Mouse (Mus musculus): ENCODE data around the gene Tiam1.

The Tiam1 gene

DNA sequence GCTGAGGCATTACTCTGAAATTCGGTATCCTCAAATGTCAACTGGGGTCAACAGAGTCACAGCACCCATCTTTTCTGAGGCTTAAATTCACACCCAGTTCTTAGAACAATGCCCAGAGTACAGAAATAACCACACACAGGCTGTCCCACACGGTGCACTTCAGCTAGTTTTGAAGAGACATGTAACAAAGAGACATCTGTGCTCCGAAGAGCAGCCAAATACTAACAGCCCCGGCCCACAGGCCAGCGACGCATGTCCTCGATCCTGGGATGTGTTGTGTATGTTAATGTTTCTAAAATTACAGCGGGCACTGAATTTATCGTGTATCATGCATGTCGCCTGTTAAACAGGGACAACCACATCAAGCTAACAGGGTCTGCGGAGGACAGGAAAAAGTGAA lies 73.5 kb downstream of the Tiam1 start:
- no peak for DNase-seq (ENCODE audit: extremely low read depth, insufficient read length, low spot score)

DNA sequence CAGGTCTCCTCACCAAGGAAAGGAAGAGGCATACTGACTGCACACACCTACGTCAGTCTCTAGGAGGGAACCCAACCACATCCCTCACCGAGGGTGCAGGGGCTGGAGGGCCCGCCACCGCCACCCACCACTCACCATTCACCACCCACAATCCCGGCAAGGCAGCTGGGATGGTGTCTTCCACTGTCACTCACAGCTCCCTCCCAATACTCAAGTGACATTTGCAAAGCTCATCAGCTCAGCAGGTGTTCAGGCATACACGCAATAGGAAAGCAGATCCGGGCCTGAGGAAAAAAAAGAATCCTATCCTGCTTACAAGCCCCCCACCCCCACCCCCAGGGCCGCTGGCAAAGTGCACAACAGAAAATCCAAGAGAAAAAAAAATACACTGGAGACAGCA lies 74.4 kb downstream of the Tiam1 start:
- DNase-seq (ENCODE audit: extremely low read depth, insufficient read length, low spot score): no peak

DNA sequence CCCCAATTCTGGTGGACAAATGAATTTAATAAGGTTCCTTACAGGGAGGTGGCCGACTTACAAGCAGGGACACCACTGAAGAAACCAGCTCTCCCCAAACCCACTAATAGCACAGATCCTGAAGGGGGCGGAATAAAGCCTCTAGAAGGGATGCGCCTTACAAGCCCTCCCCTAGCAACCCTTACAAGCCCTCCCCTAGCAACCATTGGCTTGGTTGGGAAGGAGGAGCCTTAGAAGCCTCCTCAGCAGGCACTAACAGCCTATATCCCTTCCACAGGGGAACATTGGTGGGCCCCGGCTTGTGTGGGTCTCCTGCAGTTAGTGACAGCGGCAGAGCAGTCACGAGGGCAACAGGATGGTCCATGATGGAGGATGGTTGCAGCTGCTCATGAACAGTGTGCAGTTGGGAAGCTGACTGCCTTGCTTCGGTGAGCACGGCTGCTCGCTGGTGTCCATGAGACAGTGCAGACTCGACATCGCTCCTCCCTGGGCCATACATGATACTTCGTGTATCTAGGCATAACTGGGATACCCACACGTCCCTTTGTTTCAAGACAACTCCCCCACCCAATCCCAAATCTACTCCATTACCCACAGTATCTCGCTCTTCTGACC lies 90.6 kb downstream of the Tiam1 start:
- no peak for DNase-seq (ENCODE audit: extremely low read depth, insufficient read length, low spot score)

DNA sequence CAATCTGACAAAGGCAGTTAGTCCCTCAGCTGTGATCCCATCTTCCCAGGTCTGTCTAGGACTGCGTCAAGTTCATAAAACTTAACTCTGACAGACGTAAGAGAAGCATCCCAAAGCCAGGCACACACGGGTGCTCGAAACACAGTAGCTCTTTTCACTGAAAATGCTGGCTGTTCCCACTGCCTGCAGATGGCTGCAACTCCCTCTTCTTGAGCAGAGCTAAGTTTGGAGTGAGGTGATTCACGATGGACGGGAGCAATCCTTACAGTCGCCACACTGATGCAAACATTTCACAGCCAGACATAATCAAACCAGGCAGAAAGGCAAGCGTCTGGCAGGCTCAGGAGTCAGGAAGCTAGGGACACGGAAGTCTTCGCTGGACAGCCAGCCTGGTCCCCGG lies 91.2 kb downstream of the Tiam1 start:
- DNase-seq (ENCODE audit: extremely low read depth, insufficient read length, low spot score): no peak

DNA sequence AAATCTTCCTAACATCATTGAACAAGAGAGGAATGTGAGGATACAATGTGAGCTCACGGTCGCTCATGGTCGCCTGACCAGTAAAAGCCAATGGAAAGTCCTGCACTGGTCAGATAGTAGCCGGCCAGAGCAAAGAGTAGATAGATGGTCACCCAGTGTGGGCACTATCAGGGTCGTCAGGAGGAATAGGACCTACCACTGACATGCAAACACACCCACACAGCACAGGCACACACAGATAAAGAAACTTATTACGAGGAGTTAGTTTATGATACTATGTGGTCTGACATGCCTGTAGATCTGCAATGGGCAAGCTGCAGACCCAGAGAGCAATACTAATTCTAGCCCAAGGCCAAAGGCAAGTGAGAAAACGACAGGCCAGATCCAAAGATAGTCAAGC lies 92.5 kb downstream of the Tiam1 start:
- no peak for DNase-seq (ENCODE audit: extremely low read depth, insufficient read length, low spot score)

DNA sequence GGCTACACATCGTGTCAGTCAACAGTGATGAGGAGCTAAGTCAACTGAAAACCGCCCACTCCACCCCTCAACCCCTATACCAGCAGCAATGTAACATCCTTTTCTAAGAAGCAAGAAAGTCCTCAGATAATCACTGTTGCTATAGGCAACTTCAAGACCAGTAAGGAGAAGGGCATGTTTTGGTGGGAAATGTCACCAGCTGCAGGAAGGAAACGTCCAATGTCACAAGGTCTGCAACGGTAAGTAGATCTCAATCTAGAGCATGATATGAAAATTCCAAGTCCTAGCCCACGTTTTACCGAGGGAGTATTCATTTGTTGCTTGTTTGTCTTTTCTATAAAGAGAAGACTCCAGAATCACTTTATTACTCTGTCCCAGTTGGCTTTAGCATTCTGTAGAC lies 95.7 kb downstream of the Tiam1 start:
- no peak for DNase-seq (ENCODE audit: extremely low read depth, insufficient read length, low spot score)

DNA sequence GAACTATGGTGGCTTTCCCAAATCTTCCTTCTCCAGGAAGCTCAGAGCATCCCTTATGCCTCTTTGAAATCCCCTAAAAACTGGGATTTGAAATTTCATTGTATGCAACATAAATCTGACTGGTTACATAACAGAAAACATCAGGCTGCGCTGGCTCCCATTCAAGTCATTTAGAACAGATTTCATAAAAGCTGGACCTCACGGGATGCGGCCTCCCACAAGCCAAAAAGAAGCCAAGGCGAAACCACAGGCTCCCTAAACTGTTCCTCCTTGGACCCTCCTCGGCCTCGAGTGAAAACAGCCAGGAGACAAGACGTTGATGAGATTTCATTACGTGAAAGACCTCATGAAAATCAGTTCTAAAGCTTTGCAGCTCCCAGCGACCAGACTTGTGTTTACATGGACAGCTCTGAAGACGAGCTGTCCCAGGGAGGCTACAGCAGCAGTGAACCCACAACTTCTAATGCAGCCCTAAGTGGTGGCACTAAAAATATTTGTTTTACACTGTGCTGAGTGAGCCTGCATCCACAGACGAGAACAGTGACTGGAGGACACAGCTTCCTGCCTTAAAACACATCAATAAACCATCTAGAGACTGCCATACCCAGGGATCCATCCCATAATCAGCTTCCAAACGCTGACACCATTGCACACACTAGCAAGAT lies 96.9 kb downstream of the Tiam1 start:
- DNase-seq (ENCODE audit: extremely low read depth, insufficient read length, low spot score): no peak

DNA sequence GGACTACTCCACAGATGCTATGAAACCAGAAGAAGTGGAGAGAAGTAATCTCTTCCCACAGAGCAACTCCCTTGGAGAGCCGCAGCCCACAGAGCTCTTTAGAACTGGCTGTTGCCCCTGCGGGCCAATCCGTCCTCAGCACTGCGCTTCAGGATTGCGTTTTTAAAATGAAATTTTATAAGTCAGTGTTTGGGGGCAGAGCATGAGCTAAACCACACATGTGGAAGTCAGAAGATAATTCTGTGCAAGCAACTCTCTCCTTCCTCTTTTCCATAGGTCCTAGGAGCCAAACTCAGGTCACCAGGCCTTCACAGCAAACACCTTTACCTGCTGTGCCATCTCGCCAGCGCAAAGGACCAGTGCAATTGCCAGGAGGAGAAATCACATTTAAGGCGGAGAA lies 98.0 kb downstream of the Tiam1 start:
- no peak for DNase-seq (ENCODE audit: extremely low read depth, insufficient read length, low spot score)

DNA sequence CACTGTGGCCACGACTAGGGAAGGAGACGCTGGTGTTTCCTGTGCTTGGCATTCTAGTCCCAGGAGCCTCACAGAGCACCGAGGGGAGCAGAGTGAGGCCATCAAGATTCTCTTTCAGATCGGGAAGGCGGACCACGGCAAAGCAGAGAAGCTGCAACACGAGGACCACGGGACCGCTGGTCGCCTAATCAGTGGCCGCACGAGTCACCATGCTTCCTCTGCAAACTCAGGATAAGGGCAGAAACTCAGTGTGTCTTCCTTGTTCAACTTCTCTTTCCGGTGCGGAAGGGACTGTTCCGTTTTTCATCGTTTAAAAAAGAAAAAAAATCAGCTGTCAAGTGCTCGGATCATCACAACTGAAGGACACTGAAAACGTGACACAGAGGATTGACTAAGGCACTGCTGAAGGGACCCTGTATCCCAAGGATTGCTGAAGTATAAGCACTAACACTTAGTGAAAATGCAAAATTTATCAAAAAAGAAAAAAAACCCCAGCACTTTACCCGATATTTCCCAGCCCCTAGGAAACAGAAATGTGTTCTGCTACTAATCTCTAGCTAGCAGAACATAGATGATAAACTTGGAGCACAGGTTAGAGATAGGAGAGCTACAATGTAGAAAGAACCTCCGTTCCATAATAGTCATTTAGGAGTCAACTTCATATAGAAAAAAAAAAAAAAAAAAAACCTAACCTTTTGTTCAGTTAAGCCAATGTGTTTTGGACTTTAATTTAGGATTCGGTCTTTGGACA lies 99.4 kb downstream of the Tiam1 start:
- no peak for DNase-seq (ENCODE audit: extremely low read depth, insufficient read length, low spot score)

DNA sequence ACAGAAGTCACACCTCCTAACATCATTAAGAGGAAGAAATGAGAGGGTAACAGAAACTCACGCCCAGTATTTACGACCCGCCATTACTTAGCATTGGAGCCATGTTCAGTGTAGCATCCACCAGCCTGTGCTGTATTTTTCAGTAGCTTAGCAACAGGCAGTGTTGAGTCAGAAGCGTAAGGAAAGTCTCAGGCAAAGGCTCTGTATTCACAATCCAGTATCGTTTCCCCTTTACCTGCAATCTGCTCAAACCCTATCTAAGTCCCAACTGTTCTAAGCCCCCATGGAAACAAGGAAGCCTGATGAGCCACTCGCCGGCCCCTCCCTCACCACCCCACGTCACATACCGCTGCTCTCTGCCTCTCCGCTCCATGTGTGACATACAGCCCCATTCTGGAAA lies 100.7 kb downstream of the Tiam1 start:
- DNase-seq (ENCODE audit: extremely low read depth, insufficient read length, low spot score): no peak

DNA sequence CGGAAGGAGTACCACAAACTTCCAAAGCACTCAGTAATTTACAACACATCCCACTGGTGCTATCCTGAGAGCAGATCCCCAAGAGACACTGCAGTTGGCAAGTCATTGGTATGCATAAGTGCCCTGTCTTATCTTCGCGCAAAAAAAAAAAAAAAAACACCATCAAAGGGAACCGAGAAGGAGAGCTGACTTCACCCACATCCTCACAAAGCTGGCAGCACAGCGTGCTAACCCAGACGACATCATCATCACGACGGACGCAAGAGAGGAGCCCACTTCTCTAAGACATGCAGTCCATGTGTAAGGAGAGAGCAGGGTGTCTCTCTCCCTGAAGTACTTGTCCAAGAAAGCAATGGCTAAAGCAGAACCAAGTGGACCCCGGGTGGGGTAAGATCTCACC lies 101.2 kb downstream of the Tiam1 start:
- DNase-seq (ENCODE audit: extremely low read depth, insufficient read length, low spot score): no peak

DNA sequence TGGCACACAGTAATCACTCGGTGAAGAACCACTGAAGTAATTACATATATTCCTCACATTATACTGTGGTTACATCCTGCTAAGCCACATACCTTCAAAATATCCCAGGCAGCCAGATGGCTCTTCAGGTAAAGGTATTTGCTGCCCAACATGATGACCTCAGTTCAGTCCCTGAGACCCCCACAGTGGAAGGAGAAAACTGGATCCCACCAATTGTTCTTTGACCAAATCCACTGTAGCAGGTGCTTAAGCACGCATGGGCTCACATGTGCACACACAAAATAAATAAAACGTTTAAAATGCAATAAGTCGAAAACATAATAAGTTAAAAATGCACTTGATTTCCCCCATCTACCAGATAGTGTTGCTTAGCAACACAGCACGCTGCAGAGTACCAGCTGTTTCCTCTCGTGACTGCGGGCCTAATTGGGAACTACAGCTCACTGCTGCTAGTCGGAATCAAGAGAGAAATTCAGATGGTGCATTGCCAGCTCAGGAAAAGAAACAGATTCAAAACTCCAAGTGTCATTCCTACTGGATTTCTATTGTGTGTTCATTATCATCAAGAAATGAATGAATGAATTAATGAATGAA lies 102.7 kb downstream of the Tiam1 start:
- no peak for DNase-seq (ENCODE audit: extremely low read depth, insufficient read length, low spot score)

DNA sequence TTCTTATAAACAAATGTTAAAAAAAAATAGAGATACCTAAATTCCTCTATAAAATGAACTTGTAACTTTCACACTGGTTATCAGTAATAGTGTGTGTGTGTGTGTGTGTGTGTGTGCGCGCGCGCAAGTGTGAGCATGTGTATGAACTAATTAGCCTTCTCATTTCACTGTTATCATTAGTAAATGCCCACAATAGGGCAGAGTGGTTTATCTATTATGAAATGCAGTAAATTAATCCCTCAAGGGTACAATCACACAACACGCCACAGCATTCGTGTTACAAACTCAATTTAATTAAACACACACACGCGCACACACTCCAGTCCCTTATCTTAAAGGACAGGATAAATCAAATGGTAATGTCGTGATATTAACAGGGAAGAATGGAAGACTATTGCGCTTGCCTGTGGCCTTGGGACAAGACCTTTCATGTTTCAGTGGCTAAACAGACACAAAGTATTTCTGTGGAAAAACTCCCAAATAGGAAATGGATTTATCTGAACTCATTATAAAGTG lies 107.9 kb downstream of the Tiam1 start:
- DNase-seq (ENCODE audit: extremely low read depth, insufficient read length, low spot score): no peak

DNA sequence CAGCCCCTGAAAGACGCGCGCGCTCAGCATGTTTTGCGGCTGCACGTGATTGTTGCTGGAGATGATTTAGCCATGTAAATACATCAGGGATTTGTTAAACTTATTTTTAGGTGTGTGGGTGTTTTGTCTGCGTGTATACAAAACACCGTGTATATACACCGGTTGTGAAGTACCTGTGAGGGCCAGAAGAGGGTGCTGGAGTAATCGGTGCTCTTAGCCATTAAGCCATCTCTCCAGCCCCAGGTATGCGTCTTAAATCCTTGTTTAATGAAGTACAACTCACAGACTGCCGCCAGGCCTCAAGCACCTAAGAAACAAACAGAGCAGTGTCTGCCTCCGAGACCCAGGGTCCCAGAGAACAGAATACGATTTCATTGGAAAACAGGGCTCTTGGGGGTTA lies 113.2 kb downstream of the Tiam1 start:
- DNase-seq (ENCODE audit: extremely low read depth, insufficient read length, low spot score): no peak

DNA sequence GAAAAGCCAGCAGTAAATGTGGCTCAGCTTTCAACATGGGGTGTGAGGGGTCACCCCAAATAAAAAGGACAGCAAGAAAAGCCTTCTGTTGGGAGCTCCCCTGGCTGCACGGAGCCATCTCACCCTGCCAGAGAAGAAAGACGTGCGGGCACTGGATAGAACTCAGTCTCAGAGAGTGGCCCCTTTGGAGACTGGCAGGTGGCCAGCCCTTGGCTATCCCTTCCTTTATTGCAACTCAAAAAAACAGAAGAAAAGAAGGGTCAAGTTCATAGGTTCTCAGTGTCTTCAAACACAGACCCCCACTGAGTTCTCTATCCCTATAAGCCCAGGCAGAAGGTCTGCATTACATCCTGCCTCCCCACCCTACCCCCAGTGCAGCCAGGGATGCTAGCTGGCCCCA lies 115.7 kb downstream of the Tiam1 start:
- DNase-seq (ENCODE audit: extremely low read depth, insufficient read length, low spot score): no peak

DNA sequence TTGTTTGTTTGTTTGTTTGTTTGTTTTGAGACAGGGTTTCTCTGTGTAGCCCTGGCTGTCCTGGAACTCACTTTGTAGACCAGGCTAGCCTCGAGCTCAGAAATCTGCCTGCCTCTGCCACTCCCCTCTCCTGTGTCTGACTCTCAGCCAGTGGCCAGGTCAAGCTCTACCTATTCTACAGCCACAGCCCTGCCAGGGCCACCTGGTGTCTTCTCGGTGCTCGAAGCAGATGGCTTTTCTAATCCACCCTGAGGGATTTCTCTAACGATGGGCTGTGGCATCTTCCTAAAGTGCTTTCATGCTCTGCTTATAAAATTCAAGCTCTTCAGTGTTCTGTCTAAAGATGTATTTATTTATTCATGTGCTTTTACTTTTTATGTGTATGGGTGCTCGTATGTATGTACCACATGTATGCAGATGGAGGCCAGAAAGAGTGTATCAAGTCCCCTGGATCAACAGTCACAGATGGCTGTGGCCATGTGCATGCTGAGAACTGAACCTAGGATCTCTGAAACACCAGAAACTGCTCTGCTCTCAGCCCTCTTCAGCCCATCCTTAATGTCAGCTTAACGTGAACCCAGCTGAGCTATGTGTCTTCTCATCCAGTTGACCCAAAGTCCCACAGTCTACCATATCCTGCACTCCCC lies 117.9 kb downstream of the Tiam1 start:
- no peak for DNase-seq (ENCODE audit: extremely low read depth, insufficient read length, low spot score)

DNA sequence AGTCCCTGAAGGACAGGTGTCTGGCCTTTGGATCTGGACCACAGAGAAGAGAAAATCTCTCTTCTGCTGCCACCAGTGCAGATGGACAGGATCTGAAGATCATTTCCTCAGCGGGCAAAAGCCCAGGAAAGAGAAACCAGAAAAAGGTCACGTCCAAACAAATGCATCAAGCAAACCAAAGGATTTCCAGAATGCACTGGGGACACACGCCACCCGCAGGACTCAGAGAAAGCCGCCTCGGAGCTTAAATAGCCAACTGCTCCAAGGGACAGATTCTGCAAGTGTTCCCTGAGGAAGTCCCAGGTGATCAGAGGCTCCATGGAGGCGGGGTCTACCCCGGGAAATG lies 119.9 kb downstream of the Tiam1 start:
- DNase-seq (ENCODE audit: extremely low read depth, insufficient read length, low spot score): no peak

DNA sequence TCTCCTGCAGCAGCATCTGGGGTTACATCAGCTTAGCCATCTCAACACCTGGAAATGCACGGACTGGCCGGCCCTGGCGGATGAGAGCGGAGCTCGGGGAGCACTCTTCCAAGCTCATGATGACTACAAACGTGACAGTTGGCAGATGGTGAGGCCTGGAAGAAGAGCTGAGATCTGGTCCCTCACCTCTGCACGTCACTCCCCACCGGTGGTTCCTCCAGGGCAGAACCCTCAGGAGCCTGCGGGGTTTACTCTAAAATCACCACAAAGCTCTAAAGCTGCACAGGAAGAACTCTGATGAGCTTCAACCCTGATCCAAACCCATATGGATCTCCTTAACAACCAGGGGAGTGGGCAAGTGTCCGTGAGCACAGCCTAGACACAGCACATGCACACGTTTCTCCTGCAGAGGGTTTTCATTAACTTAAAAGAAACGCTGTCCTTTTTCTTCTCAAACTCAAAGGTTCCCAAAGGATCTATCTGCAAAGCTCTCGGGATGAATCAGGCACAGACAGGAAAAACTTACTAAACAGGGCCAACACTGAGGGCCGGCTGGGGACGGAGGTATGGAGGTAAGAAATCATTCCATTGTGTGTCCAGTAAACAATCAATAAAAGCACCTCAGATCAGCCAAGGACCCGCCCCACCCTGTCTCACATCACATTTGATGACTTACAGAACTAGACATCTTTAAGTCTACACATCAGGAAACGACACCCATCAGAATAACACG lies 120.5 kb downstream of the Tiam1 start:
- no peak for DNase-seq (ENCODE audit: extremely low read depth, insufficient read length, low spot score)

DNA sequence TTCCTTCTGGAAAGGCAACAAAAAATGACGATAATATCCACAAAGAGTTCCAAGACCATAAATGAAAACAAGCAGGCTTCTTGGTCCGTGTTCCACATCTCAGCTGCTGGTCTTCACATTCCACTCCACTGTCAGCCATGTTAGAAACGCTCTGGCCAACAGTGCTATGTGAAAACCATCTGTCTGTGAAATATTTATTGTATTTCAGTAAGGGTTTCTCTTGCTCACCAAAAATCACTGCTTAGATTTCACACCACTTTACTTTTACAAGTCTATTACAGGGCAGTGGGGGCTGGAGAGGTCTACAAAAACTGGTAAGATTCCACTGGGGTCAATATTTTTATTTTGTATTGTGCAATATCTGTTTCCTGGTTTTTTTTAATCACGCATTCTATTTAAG lies 127.5 kb downstream of the Tiam1 start:
- no peak for DNase-seq (ENCODE audit: extremely low read depth, insufficient read length, low spot score)

DNA sequence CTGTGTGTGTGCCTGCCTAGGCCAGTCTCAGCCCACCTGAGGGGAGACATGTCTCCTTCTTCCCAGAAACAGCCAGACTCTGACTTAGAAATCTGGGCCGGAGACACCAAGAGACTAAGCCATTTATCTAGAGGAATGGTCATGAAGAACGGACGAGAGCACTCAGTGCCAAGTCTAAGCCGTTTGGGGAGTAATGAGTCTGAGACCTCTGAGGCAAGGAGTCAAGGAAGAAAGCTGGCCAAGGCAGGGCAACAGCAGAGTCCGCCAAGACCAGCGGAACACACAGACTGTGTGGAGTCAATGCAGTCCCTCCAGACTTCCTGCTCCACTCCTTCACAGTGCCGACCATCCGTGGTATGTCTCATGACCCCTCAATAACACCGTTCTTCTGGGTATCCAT lies 129.0 kb downstream of the Tiam1 start:
- DNase-seq (ENCODE audit: extremely low read depth, insufficient read length, low spot score): no peak
